Mouse (Mus musculus) A20 (cell line): ENCODE measurements around the gene Phtf1.

Experiments used
- DNase-seq: peaks from one replicate; pipeline ENCODE4 v3.0.0-alpha.2; 2011; ENCODE audit warnings: low read depth, low spot score

The Phtf1 gene

GRCm38 (mm10) chr3:104020101-104020500 lies 52.2 kb downstream of the Phtf1 start:
- DNase-seq, result no peak

GRCm38 (mm10) chr3:104026938-104027337 lies 59.0 kb downstream of the Phtf1 start:
- no peak for DNase-seq

DNA sequence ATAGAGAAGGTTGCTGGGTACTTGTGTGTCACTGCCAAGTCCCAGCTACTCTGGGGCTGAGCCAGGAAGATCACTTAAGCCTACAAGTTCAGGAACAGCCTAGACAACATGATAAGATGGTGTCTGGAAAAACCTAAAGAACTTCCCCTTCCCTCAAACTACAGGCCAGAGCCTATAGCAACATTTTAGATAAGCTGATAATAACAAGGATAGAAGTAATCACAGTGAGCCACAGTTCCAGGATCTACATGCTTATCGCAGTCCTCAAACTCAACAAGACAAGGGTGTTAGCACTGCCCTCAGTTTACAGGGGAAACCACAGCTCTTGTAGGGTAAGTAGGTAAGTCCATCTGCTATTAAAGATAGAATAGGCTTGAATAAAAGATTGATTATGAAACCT lies 64.2 kb downstream of the Phtf1 start:
- DNase-seq, result no peak

GRCm38 (mm10) chr3:104032747-104033146 lies 64.8 kb downstream of the Phtf1 start:
- no peak for DNase-seq

GRCm38 (mm10) chr3:104059001-104059622 lies 91.2 kb downstream of the Phtf1 start:
- no peak for DNase-seq

- no peak for DNase-seq
Observed at GRCm38 (mm10) chr3:104069395-104069794, 101.5 kb downstream of the Phtf1 start.
